Mouse (Mus musculus): ENCODE measurements around the gene Nanos2. TPM values are rescaled to one million over a fixed set of nuclear protein-coding genes. Genes with fewer than 3 reads are reported as not detected.

Nanos2 gene
- polyA plus RNA-seq, 1 experiment from 2014 or later: not detected

DNA sequence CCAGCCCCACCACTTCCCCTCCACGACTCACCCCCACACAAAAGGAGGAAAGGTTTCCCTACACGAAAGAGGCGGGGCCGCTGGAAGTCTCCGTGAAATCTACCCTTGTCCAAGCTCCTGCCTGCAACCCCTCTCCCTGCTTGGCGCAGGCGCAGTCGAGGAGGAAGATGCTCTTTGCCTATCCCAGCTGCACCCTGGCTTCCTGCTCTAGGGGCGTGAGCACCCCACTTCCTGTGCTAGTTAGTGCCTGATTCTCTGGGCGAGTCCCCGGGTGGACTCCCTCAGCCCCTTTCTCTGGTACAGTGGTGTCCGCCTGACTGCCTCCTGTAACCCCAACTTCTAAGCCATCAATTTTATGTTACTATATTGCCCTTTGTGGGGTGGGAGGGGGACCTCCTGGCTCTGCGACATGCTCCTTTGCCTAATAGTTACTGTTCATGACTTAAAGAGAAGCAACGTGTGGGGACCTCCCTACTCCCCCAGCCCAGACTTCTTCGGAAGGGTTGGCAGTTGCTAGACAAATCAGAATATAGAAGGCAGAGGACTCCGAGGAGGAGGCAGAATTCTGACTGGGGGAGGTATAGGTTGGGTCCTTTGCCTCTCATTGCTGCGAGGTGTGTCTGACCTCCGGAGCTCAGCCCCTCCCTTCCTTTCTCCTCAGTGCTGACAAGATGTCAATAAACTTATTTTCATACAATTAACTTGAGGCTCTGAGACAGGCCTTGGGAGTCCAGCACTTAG, 14.0 kb downstream of the Nanos2 start:
- peaks cover 15% of the 10 kb centered on the region for H3K36me3 ChIP-seq (ENCODE audit: insufficient read depth)
- no peaks in the 10 kb centered on the region for H3K9me3 ChIP-seq (ENCODE audit: low read depth, low read length)
- 37% methylated on average over 18 of the region's 18 CpGs for WGBS
- ATAC-seq (ENCODE audit: insufficient read depth) (no peak), DNase-seq (peak; percentile 63)
- H3K4me2 ChIP-seq: peak overlapping the region; percentile 61
- H3K4me3 ChIP-seq (ENCODE audit: low read depth, low read length): peak overlapping the region; percentile 36
- TF ChIP-seq CTCF (IDR thresholded peaks at IDR 0.05; ENCODE audit: low read depth): no peak
- peak overlapping the region; percentile 46 for H3K9ac ChIP-seq
- H3K4me1 ChIP-seq (ENCODE audit: insufficient read depth): peaks cover 18% of the 10 kb centered on the region
- H3K27me3 ChIP-seq (ENCODE audit: insufficient read depth, low read length): no peaks in the 10 kb centered on the region
- H3K27ac ChIP-seq (ENCODE audit: low read depth): 0 out of 2 replicates have a peak overlapping the region, but pooled peaks have one; percentile 9

DNA sequence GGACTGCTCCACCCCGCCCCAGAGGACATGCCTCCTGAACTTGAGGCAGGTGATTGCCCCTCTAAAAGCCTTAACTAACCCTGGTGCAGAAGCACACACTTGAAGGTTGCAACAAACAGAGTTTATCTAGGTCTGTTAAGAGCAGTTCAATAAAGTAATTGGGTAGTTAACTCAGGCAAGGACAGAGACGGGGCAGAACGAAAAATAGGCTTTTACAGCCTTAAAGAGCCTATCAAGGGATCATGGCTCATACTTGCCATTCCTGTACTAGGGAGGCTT, 14.5 kb downstream of the Nanos2 start:
- Histone ChIP-seq H3K27me3 (ENCODE audit: insufficient read depth, low read length) (no peaks in the 10 kb centered on the region), H3K27ac (ENCODE audit: low read depth) (peak overlapping the region; percentile 73; the same call in 1 of the 2 replicates), H3K4me1 (ENCODE audit: insufficient read depth) (peaks cover 19% of the 10 kb centered on the region), H3K4me3 (ENCODE audit: low read depth, low read length) (no peak overlapping the region), H3K4me2 (peak overlapping the region; percentile 61; the same call in 1 of the 2 replicates), H3K36me3 (ENCODE audit: insufficient read depth) (peaks cover 17% of the 10 kb centered on the region), H3K9me3 (ENCODE audit: low read depth, low read length) (no peaks in the 10 kb centered on the region), H3K9ac (no peak overlapping the region)
- no peak for DNase-seq
- 70% methylated on average over 3 of the region's 3 CpGs for WGBS
- no peak for ATAC-seq (ENCODE audit: insufficient read depth)
- no peak for TF ChIP-seq CTCF (IDR thresholded peaks at IDR 0.05; ENCODE audit: low read depth)

DNA sequence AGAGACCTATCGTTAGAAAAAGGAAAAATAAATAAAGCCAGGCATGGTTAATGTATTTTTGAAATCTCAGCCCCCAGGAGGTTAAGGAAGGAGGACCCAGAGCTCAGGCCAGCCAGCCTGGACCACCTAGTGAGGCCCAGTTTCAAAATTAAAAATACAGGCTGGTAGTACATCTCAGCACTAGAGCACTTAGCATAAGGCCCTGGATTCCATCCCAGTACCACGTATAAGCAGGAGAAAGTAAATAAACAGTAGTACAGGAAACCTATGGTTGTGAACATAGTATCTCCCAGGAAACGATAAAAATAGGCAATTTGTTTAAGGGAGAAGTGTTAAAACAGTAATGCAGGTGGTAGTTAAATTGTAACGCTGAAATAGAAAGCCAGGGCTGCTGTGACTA, 14.9 kb downstream of the Nanos2 start:
- Histone ChIP-seq H3K9ac (peak overlapping the region; percentile 68), H3K27ac (ENCODE audit: low read depth) (peak overlapping the region; percentile 73), H3K4me3 (ENCODE audit: low read depth, low read length) (peak overlapping the region; percentile 40), H3K4me1 (ENCODE audit: insufficient read depth) (peaks cover 19% of the 10 kb centered on the region), H3K9me3 (ENCODE audit: low read depth, low read length) (no peaks in the 10 kb centered on the region), H3K36me3 (ENCODE audit: insufficient read depth) (peaks cover 20% of the 10 kb centered on the region), H3K4me2 (peak overlapping the region; percentile 75), H3K27me3 (ENCODE audit: insufficient read depth, low read length) (no peaks in the 10 kb centered on the region)
- WGBS: 12% methylated on average over 4 of the region's 4 CpGs
- DNase-seq: no peak
- ATAC-seq (ENCODE audit: insufficient read depth): no peak
- TF ChIP-seq CTCF (IDR thresholded peaks at IDR 0.05; ENCODE audit: low read depth): no peak

DNA sequence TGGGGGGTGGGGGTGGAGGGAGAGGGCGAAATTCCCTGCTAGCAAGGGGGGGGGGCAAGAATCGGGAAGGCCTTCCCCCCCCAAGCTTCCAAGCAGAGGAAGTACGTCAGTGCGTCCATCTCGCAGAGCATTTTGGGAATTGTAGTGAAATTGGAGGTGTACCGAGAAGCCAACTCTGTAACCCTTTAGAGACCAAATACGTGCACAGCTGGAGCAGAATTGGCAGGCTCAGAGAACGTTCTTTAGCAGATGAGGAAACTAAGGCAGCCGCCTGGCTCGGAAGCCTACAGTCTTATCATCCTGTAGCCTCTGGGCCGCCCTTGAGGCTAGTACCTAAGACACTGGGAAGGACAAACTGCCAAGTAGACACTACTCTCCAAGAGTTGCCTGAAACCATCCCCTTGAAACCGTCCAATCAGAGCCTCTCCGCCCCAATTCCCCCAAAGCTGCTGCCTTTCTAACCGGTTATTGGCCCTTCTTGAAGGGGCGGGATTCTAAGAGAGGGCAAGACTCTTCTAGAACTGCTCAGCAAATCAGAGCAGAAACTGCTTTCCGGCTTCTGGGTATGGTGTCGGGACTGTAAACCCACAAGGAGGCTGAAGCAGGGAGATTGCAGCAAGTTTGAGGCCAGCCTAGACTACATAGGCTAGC, 15.8 kb downstream of the Nanos2 start:
- 3% methylated on average over 17 of the region's 17 CpGs for WGBS
- Histone ChIP-seq H3K36me3 (ENCODE audit: insufficient read depth) (peaks cover 22% of the 10 kb centered on the region), H3K4me3 (ENCODE audit: low read depth, low read length) (peak overlapping the region; percentile 40), H3K27me3 (ENCODE audit: insufficient read depth, low read length) (no peaks in the 10 kb centered on the region), H3K4me1 (ENCODE audit: insufficient read depth) (peaks cover 19% of the 10 kb centered on the region), H3K4me2 (peak overlapping the region; percentile 75), H3K9ac (peak overlapping the region; percentile 68), H3K27ac (ENCODE audit: low read depth) (peak overlapping the region; percentile 73), H3K9me3 (ENCODE audit: low read depth, low read length) (no peaks in the 10 kb centered on the region)
- DNase-seq (peak; percentile 96), ATAC-seq (ENCODE audit: insufficient read depth) (peak; percentile 51)
- no peak for TF ChIP-seq CTCF (IDR thresholded peaks at IDR 0.05; ENCODE audit: low read depth)

DNA sequence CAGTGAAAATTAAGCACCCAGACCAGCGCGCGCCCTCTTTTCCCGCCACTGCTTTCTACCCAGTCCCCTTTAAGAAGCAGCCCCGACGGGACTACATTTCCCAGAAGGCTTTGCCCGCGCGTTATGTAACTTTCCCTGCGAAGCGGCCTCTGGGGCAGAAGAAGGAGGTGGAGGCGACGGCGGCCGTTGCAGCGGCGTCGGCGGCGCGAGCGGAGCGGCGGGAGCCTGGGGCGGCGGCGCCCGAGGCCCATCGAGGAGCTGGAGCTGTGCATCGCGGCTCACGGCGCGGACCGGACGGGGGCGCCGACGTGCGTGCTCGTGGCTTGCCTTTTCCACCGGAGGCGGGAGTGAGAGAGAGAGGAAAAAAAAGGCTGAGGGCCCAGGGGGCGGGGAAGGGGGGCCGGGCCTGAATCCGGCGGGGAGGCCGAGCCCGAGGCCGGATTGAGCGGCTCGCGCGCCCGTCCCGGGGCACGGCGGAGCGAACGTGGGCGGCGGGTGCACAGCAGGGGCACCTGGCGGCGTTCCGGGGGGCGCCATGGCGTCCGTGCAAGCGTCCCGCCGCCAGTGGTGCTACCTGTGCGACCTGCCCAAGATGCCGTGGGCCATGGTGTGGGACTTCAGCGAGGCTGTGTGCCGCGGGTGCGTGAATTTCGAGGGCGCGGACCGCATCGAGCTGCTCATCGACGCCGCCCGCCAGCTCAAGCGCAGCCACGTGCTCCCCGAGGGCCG, 16.9 kb downstream of the Nanos2 start, which contains the start of gene Irf2bp1:
Gene Irf2bp1 (plus strand): TSS at position 143 of the 729 bp plus-strand sequence.
- under 1% methylated on average over 89 of the region's 90 CpGs for WGBS
- no peak for TF ChIP-seq CTCF (IDR thresholded peaks at IDR 0.05; ENCODE audit: low read depth)
- H3K4me2 ChIP-seq: peak within 1 kb of the TSS; percentile 98
- peak within 1 kb of the TSS; percentile 89 for H3K4me3 ChIP-seq (ENCODE audit: low read depth, low read length)
- peak within 1 kb of the TSS; percentile 94 for H3K27ac ChIP-seq (ENCODE audit: low read depth)
- peaks cover 19% of the 10 kb centered on the region for H3K4me1 ChIP-seq (ENCODE audit: insufficient read depth)
- H3K36me3 ChIP-seq (ENCODE audit: insufficient read depth): peaks cover 22% of the 10 kb centered on the region
- ATAC-seq (ENCODE audit: insufficient read depth) (peak; percentile 67), DNase-seq (peak; percentile 98)
- H3K9me3 ChIP-seq (ENCODE audit: low read depth, low read length): no peaks in the 10 kb centered on the region
- peak within 1 kb of the TSS; percentile 86 for H3K9ac ChIP-seq
- H3K27me3 ChIP-seq (ENCODE audit: insufficient read depth, low read length): no peaks in the 10 kb centered on the region

DNA sequence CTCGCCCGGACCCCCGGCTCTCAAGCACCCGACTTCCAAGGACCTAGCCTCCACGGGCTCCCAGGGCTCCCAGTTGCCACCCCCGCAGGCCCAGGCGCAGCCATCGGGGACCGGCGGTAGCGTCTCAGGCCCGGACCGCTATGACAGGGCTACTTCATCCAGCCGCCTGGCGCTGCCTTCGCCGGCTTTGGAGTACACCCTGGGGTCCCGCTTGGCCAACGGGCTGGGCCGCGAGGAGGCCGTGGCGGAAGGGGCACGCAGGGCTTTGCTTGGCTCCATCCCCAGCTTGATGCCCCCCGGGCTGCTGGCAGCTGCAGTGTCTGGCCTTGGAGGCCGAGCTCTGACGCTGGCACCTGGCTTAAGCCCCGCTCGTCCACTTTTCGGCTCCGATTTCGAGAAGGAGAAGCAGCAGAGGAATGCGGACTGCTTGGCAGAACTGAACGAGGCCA, 17.5 kb downstream of the Nanos2 start:
- 5% methylated on average over 34 of the region's 34 CpGs for WGBS
- peak; percentile 0; the same call in 1 of the 2 replicates for ATAC-seq (ENCODE audit: insufficient read depth)
- Histone ChIP-seq H3K36me3 (ENCODE audit: insufficient read depth) (peaks cover 22% of the 10 kb centered on the region), H3K9ac (peak overlapping the region; percentile 86), H3K4me1 (ENCODE audit: insufficient read depth) (peaks cover 19% of the 10 kb centered on the region), H3K27ac (ENCODE audit: low read depth) (peak overlapping the region; percentile 94; the same call in 1 of the 2 replicates), H3K4me3 (ENCODE audit: low read depth, low read length) (peak overlapping the region; percentile 89), H3K4me2 (peak overlapping the region; percentile 98), H3K9me3 (ENCODE audit: low read depth, low read length) (no peaks in the 10 kb centered on the region), H3K27me3 (ENCODE audit: insufficient read depth, low read length) (no peaks in the 10 kb centered on the region)
- no peak for TF ChIP-seq CTCF (IDR thresholded peaks at IDR 0.05; ENCODE audit: low read depth)
- peak; percentile 33 for DNase-seq
